Mouse (Mus musculus) Patski (cell line): ENCODE measurements at regions not wholly inside any gene's neighbourhood (a gene's known extent, or its start where the extent isn't known, plus 50 kb on each side); places are given as distances from the start of the nearest gene placed in this dataset.

Experiments
- ATAC-seq: fragments of 100-300 bp; one replicate; pipeline ENCODE4 v1.8.0; 2021
- CTCF ChIA-PET: fragments of 350-600 bp; sonication (Branson Sonifier 250); formaldehyde crosslinking; loops from one replicate; lab custom pipeline; 2022; ENCODE audit warnings: inconsistent platforms; lab: Charles Lee
- POLR2A ChIA-PET: fragments of 350-600 bp; sonication (Branson Sonifier 250); formaldehyde crosslinking; loops from one replicate; lab custom pipeline; 2022; ENCODE audit warnings: antibody characterized with exemption, inconsistent platforms; lab: Charles Lee
- DNase-seq: peaks from one replicate; pipeline ENCODE4 v3.0.0-alpha.2; 2011; ENCODE audit warnings: low read depth, low spot score
- H3K27me3 ChIP-seq: fragments of 371-371 bp; one replicate; pipeline ENCODE4 v1.5.1; 2021
- CTCF ChIP-seq: fragments of 100-300 bp; IDR thresholded peaks from one replicate; pipeline ENCODE4 v1.5.1; 2021
- in situ Hi-C: fragments of 300-500 bp; cut with MboI; formaldehyde crosslinking; loops from 3 replicates; pipeline ENCODE4 v1.11.1; 2018; ENCODE audit warnings: low pct_unique_long_range_greater_than_20kb, mixed read lengths

DNA sequence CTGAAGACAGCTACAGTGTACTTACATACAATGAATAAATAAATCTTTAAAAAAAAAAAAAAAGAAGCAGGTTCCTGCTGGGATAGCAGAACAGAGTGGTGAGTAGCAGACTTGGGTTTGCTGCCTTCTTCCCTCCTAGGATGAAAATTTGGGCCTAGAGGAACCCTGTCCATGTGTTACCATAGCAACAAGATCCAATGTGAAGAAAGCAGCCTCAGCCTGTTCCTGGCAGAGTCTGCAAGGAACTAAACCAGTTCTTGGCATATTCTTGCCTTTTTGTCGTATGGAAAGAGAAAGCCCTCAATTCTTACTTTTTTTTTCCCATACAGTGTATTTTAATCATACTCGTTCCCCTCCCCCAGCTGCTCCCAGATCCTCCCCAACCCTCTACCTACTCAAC lies 474.5 kb downstream of the Prim2 start:
- no peak for DNase-seq
- TF ChIP-seq CTCF, result no peak
- ChIA-PET CTCF (interaction anchor here (1.2 kb wide), 1 partner anchor 352 kb away, joined by 3 read pairs; no protein-coding TSS in a partner anchor), POLR2A (no interaction called here)
- in situ Hi-C loops, result no loop called here
- no peak for ATAC-seq
- peaks cover 6% of the 10 kb centered on the region for H3K27me3 ChIP-seq

DNA sequence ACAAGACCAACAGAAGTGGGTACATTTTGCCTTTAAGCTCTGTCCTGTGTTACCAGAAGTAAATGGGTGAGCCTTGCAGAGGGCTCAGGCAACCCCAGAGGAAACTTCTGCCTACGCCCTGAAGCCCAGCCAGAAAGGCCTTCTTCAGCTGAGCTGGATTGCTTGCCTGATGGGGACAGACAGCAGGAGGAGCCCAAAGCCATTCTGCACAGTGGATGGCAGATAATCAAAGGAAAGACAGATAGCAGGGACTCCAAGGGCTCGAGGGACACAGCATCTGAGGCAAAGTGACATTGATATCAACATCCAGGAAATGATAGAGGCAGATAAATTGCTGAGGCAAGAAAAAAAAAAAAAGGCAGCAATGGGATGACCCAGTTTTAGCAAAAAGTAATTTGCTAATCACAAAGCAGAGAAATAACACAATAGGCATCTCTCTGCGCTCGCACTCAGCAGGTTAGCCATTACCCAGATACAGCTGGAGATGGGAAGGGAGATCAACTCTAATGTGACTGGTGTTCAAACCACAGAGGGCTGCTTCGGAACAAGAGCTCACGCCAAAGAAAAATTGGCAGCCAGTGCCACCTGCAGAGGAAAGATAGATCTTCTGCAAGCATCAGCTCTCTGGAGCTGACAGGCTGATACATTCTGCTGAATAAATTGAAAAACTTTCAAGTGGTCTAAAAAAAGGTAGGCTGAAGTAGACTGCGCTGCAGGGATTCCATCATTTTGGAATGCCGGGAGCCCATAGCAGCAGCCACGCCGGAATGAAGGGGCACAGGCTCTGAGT lies 494.8 kb downstream of the Prim2 start:
- no peaks in the 10 kb centered on the region for H3K27me3 ChIP-seq
- DNase-seq, result no peak
- ChIA-PET POLR2A (no interaction called here), CTCF (interaction anchor here (0.9 kb wide), 1 partner anchor 37 kb away, joined by 5 read pairs; no protein-coding TSS in a partner anchor)
- in situ Hi-C loops, result no loop called here
- TF ChIP-seq CTCF, result no peak
- ATAC-seq, result no peak

DNA sequence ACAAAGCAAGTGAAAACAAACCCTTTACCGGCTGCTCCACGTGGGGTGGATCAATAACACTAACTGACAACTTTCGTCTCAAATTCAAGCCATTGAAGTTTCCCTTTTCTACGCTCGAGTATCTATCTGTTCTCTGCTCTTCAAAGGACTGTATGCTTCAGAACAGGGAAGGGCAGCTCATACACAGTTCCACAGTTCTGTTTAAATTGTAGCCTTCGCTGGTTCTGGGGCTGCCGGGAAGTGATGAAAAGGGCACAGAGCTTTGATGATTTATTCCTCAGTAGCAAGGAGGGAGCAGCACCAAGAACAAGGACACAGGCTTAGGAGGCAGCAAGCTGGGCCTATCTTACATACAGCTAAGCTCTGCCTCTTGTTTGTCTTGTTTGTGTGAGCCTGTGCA lies 532.6 kb downstream of the Prim2 start:
- TF ChIP-seq CTCF, result no peak
- DNase-seq, result no peak
- CTCF ChIA-PET, result no interaction called here
- POLR2A ChIA-PET, result no interaction called here
- in situ Hi-C loops, result no loop called here
- H3K27me3 ChIP-seq, result peaks cover 10% of the 10 kb centered on the region
- no peak for ATAC-seq

- CTCF ChIA-PET, result no interaction called here
- ATAC-seq, result no peak
- peaks cover 29% of the 10 kb centered on the region for H3K27me3 ChIP-seq
- no peak for DNase-seq
- POLR2A ChIA-PET, result no interaction called here
- no peak for TF ChIP-seq CTCF
- in situ Hi-C loops, result no loop called here
These were observed 539.2 kb downstream of the Prim2 start for GRCm38 (mm10) chr1:33130351-33130750.

DNA sequence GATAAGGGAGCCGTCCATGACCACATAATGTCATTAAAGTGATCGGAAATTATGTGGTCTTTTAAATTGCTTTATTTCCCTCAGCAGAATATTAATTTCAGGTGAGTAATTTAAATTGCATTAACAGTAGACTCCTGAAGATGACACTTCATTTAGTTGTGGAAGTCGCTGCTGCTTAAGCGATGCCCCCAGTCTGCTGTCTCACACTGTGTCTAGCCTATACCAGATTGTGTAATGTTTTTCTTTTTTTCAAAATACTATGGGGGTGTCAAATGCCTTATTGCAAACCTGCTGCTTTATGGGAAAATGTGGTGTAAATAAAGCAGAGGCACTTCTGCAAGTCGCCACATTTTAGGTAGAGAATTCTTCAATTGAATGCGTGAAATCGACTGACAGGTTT lies 544.5 kb downstream of the Prim2 start:
- POLR2A ChIA-PET, result no interaction called here
- no peak for TF ChIP-seq CTCF
- H3K27me3 ChIP-seq, result peaks cover 39% of the 10 kb centered on the region
- CTCF ChIA-PET, result no interaction called here
- in situ Hi-C loops, result no loop called here
- ATAC-seq (no peak), DNase-seq (no peak)

GRCm38 (mm10) chr1:33106286-33106685 lies 559.2 kb upstream of the Gm5415 start:
- DNase-seq (no peak), ATAC-seq (no peak)
- CTCF ChIA-PET, result no interaction called here
- TF ChIP-seq CTCF, result no peak
- in situ Hi-C loops, result no loop called here
- no peaks in the 10 kb centered on the region for H3K27me3 ChIP-seq
- POLR2A ChIA-PET, result no interaction called here

DNA sequence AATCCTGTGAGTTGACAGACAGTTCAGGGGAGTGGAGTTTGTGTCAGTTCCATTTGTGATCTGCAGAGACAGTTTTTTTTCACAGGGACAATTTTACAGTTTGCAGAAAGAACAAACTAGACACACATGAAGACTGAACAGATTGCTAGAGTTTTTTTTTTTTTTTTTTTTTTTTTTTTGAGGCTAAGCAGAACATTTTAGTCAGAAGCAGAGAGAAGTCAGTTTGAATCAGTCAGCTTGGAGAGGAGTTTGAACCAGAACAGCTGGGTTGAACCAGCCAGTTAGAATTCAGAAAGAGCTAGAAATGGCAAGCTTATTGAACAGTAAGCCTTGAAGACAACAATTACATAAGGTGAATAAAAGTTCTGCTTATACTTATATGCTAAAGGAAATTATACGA lies 557.2 kb upstream of the Gm5415 start:
- TF ChIP-seq CTCF, result no peak
- H3K27me3 ChIP-seq, result peaks cover 4% of the 10 kb centered on the region
- in situ Hi-C loops, result no loop called here
- CTCF ChIA-PET, result interaction anchor here (0.6 kb wide), 1 partner anchor 542 kb away, joined by 3 read pairs; no protein-coding TSS in a partner anchor
- DNase-seq (no peak), ATAC-seq (no peak)
- POLR2A ChIA-PET, result no interaction called here

DNA sequence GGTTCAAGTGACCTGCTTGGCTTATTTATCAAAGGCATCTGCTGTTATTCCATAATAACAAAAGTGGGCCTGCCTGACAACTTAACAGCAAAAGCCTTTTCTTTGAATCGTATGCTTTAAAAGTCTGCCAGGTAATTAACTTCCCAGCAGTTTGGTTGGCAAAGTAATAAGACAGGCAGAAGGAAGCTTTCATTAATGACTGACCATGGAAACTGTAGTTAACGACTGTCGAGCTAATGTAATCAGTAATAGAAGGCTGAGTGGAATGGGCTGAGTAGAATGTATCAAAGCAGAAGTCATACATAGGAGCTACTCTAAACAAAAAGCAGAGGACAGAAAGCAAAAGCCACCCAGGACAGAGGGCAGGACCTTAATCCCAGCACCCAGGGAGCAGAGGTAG lies 551.0 kb upstream of the Gm5415 start:
- no peak for TF ChIP-seq CTCF
- DNase-seq (no peak), ATAC-seq (no peak)
- in situ Hi-C loops, result no loop called here
- CTCF ChIA-PET, result no interaction called here
- POLR2A ChIA-PET, result no interaction called here
- peaks cover 8% of the 10 kb centered on the region for H3K27me3 ChIP-seq

DNA sequence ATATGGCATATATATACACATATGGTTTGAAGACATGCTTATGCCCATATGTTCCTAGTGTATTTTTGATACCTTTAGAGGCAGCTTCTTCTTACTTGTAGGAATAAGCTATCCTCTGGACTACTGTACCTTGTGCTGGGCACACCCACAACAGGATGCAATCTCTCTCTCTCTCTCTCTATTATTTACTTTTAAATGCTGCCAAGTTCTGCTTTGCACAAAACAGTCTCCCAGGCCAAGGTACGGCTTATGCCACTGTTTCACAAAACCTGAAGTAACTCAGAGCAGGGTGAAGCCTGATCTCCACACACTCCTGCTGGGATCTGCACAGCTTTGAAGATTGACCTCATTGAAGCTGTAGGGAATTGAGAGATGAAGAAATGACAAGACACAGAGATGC lies 549.8 kb upstream of the Gm5415 start:
- DNase-seq (no peak), ATAC-seq (no peak)
- H3K27me3 ChIP-seq, result peaks cover 11% of the 10 kb centered on the region
- in situ Hi-C loops, result no loop called here
- TF ChIP-seq CTCF, result no peak
- ChIA-PET CTCF (no interaction called here), POLR2A (no interaction called here)

DNA sequence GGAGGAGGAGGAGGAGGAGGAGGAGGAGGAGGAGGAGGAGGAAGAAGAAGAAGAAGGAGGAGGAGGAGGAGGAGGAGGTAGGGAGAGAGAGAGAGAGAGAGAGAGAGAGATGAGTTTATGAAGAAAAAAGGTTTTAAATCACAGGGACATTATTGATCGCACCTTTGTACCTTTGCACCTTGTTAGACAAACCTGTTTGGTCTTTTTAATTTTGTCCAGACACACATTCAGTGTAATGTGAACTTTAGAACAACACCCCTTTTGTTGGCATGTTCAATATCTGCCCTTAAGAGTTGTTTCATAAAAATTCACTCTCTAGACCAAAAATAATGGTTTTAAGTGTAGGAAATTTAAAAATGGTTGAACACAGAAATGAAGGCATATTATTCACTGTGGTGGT lies 527.5 kb upstream of the Gm5415 start:
- H3K27me3 ChIP-seq, result no peaks in the 10 kb centered on the region
- POLR2A ChIA-PET, result interaction anchor here (0.6 kb wide), 1 partner anchor 14 kb away, joined by 4 read pairs; no protein-coding TSS in a partner anchor
- in situ Hi-C loops, result no loop called here
- no peak for TF ChIP-seq CTCF
- ATAC-seq (no peak), DNase-seq (no peak)
- CTCF ChIA-PET, result no interaction called here

DNA sequence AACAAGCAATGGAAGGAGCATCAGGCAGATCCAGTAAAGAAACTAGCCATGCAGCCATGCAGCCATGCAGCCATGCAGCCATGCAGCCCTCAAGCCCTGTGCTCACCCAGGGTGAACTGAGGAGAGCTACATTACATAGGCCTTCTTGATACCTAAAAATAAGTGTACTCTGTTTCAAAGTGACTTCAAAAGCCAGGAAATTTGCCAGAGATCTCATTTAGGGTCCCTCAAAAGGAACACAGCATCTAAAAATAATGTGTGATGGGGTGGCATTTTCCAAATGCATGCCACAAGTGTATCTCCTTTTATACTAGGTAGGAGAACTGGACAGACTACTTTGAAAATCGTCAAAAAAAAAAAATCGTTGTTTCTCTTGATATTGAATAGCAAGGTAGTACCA lies 510.9 kb upstream of the Gm5415 start:
- DNase-seq, result no peak
- no peaks in the 10 kb centered on the region for H3K27me3 ChIP-seq
- in situ Hi-C loops, result no loop called here
- no peak for TF ChIP-seq CTCF
- ChIA-PET CTCF (no interaction called here), POLR2A (no interaction called here)
- no peak for ATAC-seq
